Mouse (Mus musculus): ENCODE results near the gene Gnl2. TPM values are rescaled to one million over a fixed set of nuclear protein-coding genes. Genes with fewer than 3 reads are reported as not detected.

Gnl2 gene
- polyA plus RNA-seq, 1 experiment from 2014 or later = 88.9 TPM

GRCm38 (mm10) chr4:124978201-124978600, 38.2 kb upstream of the Gnl2 start:
- Histone ChIP-seq H3K4me3 (replicated peaks; ENCODE audit: low read depth, low read length) (no peak overlapping the region), H3K27ac (replicated peaks; ENCODE audit: low read depth, low read length) (no peak overlapping the region), H3K9ac (replicated peaks; ENCODE audit: low read length) (no peak overlapping the region), H3K9me3 (ENCODE audit: control insufficient read depth, low read length) (no peaks in the 10 kb centered on the region), H3K27me3 (ENCODE audit: control insufficient read depth, insufficient read depth, low read length) (peaks cover 5% of the 10 kb centered on the region; the same call in 1 of the 2 replicates), H3K36me3 (ENCODE audit: control insufficient read depth, insufficient read depth, low read length) (no peaks in the 10 kb centered on the region), H3K4me1 (ENCODE audit: control insufficient read depth, insufficient read depth, low read length) (no peaks in the 10 kb centered on the region), H3K4me2 (ENCODE audit: low read length) (no peak overlapping the region)
- DNase-seq (no peak), ATAC-seq (ENCODE audit: low FRiP score, low TSS enrichment) (no peak)
- 49% methylated on average over 5 of the region's 5 CpGs for WGBS

GRCm38 (mm10) chr4:124983893-124984526, 32.4 kb upstream of the Gnl2 start:
- DNase-seq (no peak), ATAC-seq (ENCODE audit: low FRiP score, low TSS enrichment) (no peak)
- H3K9me3 ChIP-seq (ENCODE audit: control insufficient read depth, low read length) = no peaks in the 10 kb centered on the region
- H3K4me2 ChIP-seq (ENCODE audit: low read length) = no peak overlapping the region
- no peak overlapping the region for H3K4me3 ChIP-seq (replicated peaks; ENCODE audit: low read depth, low read length)
- H3K9ac ChIP-seq (replicated peaks; ENCODE audit: low read length) = no peak overlapping the region
- H3K27ac ChIP-seq (replicated peaks; ENCODE audit: low read depth, low read length) = no peak overlapping the region
- WGBS = 15% methylated on average over 9 of the region's 9 CpGs
- H3K36me3 ChIP-seq (ENCODE audit: control insufficient read depth, insufficient read depth, low read length) = no peaks in the 10 kb centered on the region
- peaks cover 62% of the 10 kb centered on the region for H3K27me3 ChIP-seq (ENCODE audit: control insufficient read depth, insufficient read depth, low read length)
- peaks cover 9% of the 10 kb centered on the region; the same call in 1 of the 2 replicates for H3K4me1 ChIP-seq (ENCODE audit: control insufficient read depth, insufficient read depth, low read length)

- Histone ChIP-seq H3K4me2 (ENCODE audit: low read length) (no peak overlapping the region), H3K4me3 (replicated peaks; ENCODE audit: low read depth, low read length) (no peak overlapping the region), H3K9me3 (ENCODE audit: control insufficient read depth, low read length) (no peaks in the 10 kb centered on the region), H3K36me3 (ENCODE audit: control insufficient read depth, insufficient read depth, low read length) (no peaks in the 10 kb centered on the region), H3K27me3 (ENCODE audit: control insufficient read depth, insufficient read depth, low read length) (peaks cover 64% of the 10 kb centered on the region), H3K4me1 (ENCODE audit: control insufficient read depth, insufficient read depth, low read length) (peaks cover 10% of the 10 kb centered on the region; the same call in 1 of the 2 replicates), H3K27ac (replicated peaks; ENCODE audit: low read depth, low read length) (no peak overlapping the region), H3K9ac (replicated peaks; ENCODE audit: low read length) (no peak overlapping the region)
- DNase-seq (no peak), ATAC-seq (ENCODE audit: low FRiP score, low TSS enrichment) (no peak)
- WGBS = 9% methylated on average over 18 of the region's 18 CpGs
Observed at GRCm38 (mm10) chr4:124984871-124985670, 31.3 kb upstream of the Gnl2 start.

- Histone ChIP-seq H3K4me3 (replicated peaks; ENCODE audit: low read depth, low read length) (peak within 1 kb of the TSS; percentile 32), H3K4me1 (ENCODE audit: control insufficient read depth, insufficient read depth, low read length) (peaks cover 14% of the 10 kb centered on the region; the same call in 1 of the 2 replicates), H3K27me3 (ENCODE audit: control insufficient read depth, insufficient read depth, low read length) (peaks cover 64% of the 10 kb centered on the region), H3K9me3 (ENCODE audit: control insufficient read depth, low read length) (no peaks in the 10 kb centered on the region), H3K4me2 (ENCODE audit: low read length) (peak within 1 kb of the TSS; percentile 56), H3K27ac (replicated peaks; ENCODE audit: low read depth, low read length) (no peak within 1 kb of the TSS), H3K9ac (replicated peaks; ENCODE audit: low read length) (peak within 1 kb of the TSS; percentile 36; the same call in 1 of the 2 replicates), H3K36me3 (ENCODE audit: control insufficient read depth, insufficient read depth, low read length) (no peaks in the 10 kb centered on the region)
- ATAC-seq (ENCODE audit: low FRiP score, low TSS enrichment) (no peak), DNase-seq (no peak)
- WGBS = 1% methylated on average over 48 of the region's 62 CpGs
Observed at GRCm38 (mm10) chr4:124985671-124986602, 30.4 kb upstream of the Gnl2 start, which contains the start of gene Rspo1. Rspo1 (plus strand) TSS chr4:124986430.

- no peak for ATAC-seq (ENCODE audit: low FRiP score, low TSS enrichment)
- peak overlapping the region; percentile 32 for H3K4me3 ChIP-seq (replicated peaks; ENCODE audit: low read depth, low read length)
- H3K4me2 ChIP-seq (ENCODE audit: low read length) = peak overlapping the region; percentile 56
- H3K36me3 ChIP-seq (ENCODE audit: control insufficient read depth, insufficient read depth, low read length) = no peaks in the 10 kb centered on the region
- H3K4me1 ChIP-seq (ENCODE audit: control insufficient read depth, insufficient read depth, low read length) = peaks cover 14% of the 10 kb centered on the region; the same call in 1 of the 2 replicates
- WGBS = 4% methylated on average over 51 of the region's 51 CpGs
- no peak for DNase-seq
- H3K9me3 ChIP-seq (ENCODE audit: control insufficient read depth, low read length) = no peaks in the 10 kb centered on the region
- H3K27ac ChIP-seq (replicated peaks; ENCODE audit: low read depth, low read length) = no peak overlapping the region
- peaks cover 64% of the 10 kb centered on the region for H3K27me3 ChIP-seq (ENCODE audit: control insufficient read depth, insufficient read depth, low read length)
- peak overlapping the region; percentile 36; the same call in 1 of the 2 replicates for H3K9ac ChIP-seq (replicated peaks; ENCODE audit: low read length)
Observed at GRCm38 (mm10) chr4:124986739-124987710, 29.4 kb upstream of the Gnl2 start.

- H3K27me3 ChIP-seq (ENCODE audit: control insufficient read depth, insufficient read depth, low read length) = peaks cover 60% of the 10 kb centered on the region
- H3K9ac ChIP-seq (replicated peaks; ENCODE audit: low read length) = no peak overlapping the region
- 13% methylated on average over 10 of the region's 10 CpGs for WGBS
- peaks cover 14% of the 10 kb centered on the region; the same call in 1 of the 2 replicates for H3K4me1 ChIP-seq (ENCODE audit: control insufficient read depth, insufficient read depth, low read length)
- H3K4me3 ChIP-seq (replicated peaks; ENCODE audit: low read depth, low read length) = no peak overlapping the region
- no peak overlapping the region for H3K4me2 ChIP-seq (ENCODE audit: low read length)
- DNase-seq (no peak), ATAC-seq (ENCODE audit: low FRiP score, low TSS enrichment) (no peak)
- no peak overlapping the region for H3K27ac ChIP-seq (replicated peaks; ENCODE audit: low read depth, low read length)
- H3K9me3 ChIP-seq (ENCODE audit: control insufficient read depth, low read length) = no peaks in the 10 kb centered on the region
- H3K36me3 ChIP-seq (ENCODE audit: control insufficient read depth, insufficient read depth, low read length) = no peaks in the 10 kb centered on the region
Observed at GRCm38 (mm10) chr4:124987711-124988097, 28.7 kb upstream of the Gnl2 start.

- Histone ChIP-seq H3K4me2 (ENCODE audit: low read length) (no peak overlapping the region), H3K9ac (replicated peaks; ENCODE audit: low read length) (no peak overlapping the region), H3K4me1 (ENCODE audit: control insufficient read depth, insufficient read depth, low read length) (peaks cover 14% of the 10 kb centered on the region; the same call in 1 of the 2 replicates), H3K4me3 (replicated peaks; ENCODE audit: low read depth, low read length) (no peak overlapping the region), H3K9me3 (ENCODE audit: control insufficient read depth, low read length) (no peaks in the 10 kb centered on the region), H3K36me3 (ENCODE audit: control insufficient read depth, insufficient read depth, low read length) (no peaks in the 10 kb centered on the region), H3K27me3 (ENCODE audit: control insufficient read depth, insufficient read depth, low read length) (peaks cover 58% of the 10 kb centered on the region), H3K27ac (replicated peaks; ENCODE audit: low read depth, low read length) (no peak overlapping the region)
- ATAC-seq (ENCODE audit: low FRiP score, low TSS enrichment) (no peak), DNase-seq (no peak)
- WGBS = 23% methylated on average over 9 of the region's 9 CpGs
Observed at GRCm38 (mm10) chr4:124988382-124988781, 28.0 kb upstream of the Gnl2 start.
